Mouse (Mus musculus): Measurements from ENCODE around the gene Bbc3. TPM values are rescaled to one million over a fixed set of nuclear protein-coding genes. Genes with fewer than 3 reads are reported as not detected.

Bbc3 gene
- polyA plus RNA-seq (2012; rRNA removed): 33.1 and 34.1 TPM in 2 replicates

DNA sequence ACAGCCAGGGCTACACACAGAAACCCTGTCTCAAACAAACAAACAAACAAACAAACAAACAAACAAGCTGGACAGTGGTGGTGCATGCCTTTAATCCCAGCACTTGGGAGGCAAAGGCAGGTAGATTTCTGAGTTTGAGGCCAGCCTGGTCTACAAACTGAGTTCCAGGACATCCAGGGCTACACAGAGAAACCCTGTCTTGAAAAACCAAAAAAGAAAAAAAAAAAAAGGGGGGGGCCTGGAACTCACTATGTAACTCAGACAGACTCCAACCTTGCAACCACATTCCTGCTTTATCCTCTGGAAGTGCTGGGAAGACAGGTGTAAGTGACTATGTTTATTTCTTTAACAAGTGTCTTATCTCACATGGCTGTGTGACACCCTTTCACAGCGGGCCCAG lies at the start of gene Bbc3:
TSS of gene Bbc3 (plus strand) at position 301 of the 400 bp plus-strand sequence.

DNA sequence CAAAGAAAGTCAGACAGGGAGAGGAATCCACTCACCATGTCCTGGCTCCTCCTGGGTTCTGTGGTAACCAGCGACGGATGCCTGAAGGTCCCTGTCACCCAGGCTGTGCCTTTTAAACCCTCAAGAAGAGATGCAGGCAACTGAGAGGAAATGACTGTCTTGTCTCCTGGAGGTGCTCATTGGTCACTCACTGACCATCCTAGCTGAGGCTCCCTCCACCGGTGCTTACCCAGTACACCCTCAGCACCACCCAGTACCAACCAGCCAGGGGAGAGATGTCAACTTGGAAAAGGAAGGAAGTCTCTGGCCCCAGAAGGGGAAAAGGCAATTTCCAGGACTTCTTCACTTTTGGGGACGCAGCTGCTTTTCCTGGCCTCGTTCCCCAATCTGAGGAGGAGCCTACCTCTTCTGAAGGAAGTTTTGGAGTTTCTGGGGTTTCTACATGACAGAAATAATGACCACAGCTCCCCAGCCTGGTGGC lies 49.0 kb upstream of the Bbc3 start, which contains the start of gene C5ar1:
TSS of gene C5ar1 (minus strand) at position 431 of the 481 bp plus-strand sequence.

DNA sequence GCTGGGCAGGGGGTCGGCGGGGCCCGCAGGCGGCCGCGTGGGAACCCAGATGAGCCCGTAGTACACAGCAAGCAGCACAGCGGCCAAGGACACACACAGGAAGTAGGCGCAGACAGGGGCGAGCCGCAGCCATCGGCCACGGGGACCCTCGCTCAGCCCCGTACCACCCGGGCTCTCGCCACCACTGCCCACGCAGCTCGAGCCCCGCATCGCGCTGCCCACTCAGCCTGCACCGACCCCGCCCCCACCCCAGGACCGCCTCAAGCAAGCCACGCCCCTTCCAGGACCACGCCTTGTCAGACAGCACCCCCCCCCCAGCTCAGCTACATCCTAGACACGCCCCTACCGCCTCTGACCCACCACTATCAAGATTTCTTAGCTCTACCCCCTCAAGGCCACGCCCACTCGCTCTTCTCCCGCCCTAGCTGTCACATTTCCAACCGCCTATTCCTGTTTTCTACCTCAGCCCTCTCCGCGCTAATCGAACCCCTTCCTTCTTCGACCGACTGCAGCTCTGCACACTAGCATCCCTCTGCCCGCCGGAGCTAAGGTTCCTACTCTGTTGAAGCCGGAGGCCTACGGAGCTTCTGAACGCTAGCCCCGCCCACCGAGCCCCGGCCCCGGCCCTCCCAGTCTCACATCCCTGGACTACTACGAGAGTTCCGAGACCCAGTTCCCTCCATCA lies 35.0 kb upstream of the Bbc3 start, which contains the start of gene Inafm1:
TSS of gene Inafm1 (minus strand) at position 537 of the 685 bp plus-strand sequence.

DNA sequence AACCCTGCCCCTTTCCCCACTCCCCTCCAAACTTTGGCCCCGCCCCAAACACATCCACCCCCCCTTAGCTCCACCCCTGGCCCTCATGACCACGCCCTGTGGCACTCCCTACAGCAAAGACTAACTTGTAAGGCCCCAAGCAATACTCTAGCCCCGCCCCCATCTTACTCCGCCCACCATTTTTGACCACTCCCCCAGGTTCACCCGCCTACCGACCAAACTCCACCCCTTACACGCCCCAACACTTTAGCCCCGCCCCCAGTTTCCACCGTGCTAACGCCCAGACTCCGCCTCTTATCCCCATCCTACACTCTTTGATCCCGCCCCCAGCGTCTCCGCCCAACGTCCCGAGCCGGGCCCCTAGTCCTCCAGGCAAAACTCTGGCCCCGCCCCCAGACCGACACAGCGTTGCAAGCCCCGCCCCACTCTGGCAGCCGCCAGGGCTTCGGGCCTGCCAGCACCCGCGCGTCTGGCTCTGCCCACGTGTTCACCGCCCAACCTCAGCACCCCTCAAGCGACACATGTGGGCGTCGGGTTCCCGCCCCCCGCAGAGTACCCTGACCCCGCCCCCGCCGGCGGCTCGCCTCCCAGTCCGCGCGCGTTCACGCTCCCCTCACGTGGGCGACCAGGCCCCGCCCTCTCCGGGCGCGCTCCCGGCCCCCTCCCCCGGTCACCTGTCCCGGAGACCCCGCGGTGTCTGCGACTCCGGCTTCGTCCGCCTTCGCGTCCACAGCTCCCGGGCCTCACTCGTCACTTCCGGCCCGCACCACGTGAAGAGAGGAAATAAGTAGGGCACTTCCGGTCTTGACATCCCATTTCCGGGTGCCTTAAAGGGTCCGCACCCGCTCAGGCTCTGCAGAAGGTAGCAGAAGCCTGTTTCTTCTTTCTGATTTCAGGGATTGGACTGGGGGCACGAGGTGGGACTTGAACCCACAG lies 21.9 kb upstream of the Bbc3 start, which contains the start of gene Ccdc9:
TSS of gene Ccdc9 (minus strand) at position 770 of the 936 bp plus-strand sequence.

Other genes starting within 250 kb of the Bbc3 start
- 0.05 TPM in 1 of 2 replicates, not detected in the other for gene Zfp541, start 246.6 kb upstream of the Bbc3 start, polyA plus RNA-seq (2012; rRNA removed)
- 173 and 226 TPM in 2 replicates for gene Napa, start 209.9 kb upstream of the Bbc3 start, polyA plus RNA-seq (2012; rRNA removed)
- 32.0 and 39.2 TPM in 2 replicates for gene Kptn, start 188.5 kb upstream of the Bbc3 start, polyA plus RNA-seq (2012; rRNA removed)
- gene Slc8a2, start 178.6 kb upstream of the Bbc3 start, polyA plus RNA-seq (2012; rRNA removed): 4.7 and 4.8 TPM in 2 replicates
- gene Meis3, start 133.3 kb upstream of the Bbc3 start, polyA plus RNA-seq (2012; rRNA removed): 31.7 and 39.9 TPM in 2 replicates
- gene Dhx34, start 86.4 kb upstream of the Bbc3 start, polyA plus RNA-seq (2012; rRNA removed): 38.2 and 46.5 TPM in 2 replicates
- 0.50 and 0.75 TPM in 2 replicates for gene C5ar2, start 64.2 kb upstream of the Bbc3 start, polyA plus RNA-seq (2012; rRNA removed)
- 15.0 and 18.4 TPM in 2 replicates for gene C5ar1, start 48.9 kb upstream of the Bbc3 start, polyA plus RNA-seq (2012; rRNA removed)
- 131 and 153 TPM in 2 replicates for gene Inafm1, start 34.8 kb upstream of the Bbc3 start, polyA plus RNA-seq (2012; rRNA removed)
- gene Ccdc9, start 21.6 kb upstream of the Bbc3 start, polyA plus RNA-seq (2012; rRNA removed): 51.1 and 51.3 TPM in 2 replicates
- gene Sae1, start 79.4 kb downstream of the Bbc3 start, polyA plus RNA-seq (2012; rRNA removed): 25.3 and 26.1 TPM in 2 replicates
- gene Zc3h4, start 92.5 kb downstream of the Bbc3 start, polyA plus RNA-seq (2012; rRNA removed): 37.3 and 41.9 TPM in 2 replicates
- gene Tmem160, start 144.4 kb downstream of the Bbc3 start, polyA plus RNA-seq (2012; rRNA removed): 151 and 215 TPM in 2 replicates
- 0.07 TPM in 1 of 2 replicates, not detected in the other for gene Npas1, start 169.3 kb downstream of the Bbc3 start, polyA plus RNA-seq (2012; rRNA removed)

Measured in colon, adult 2 months (tissue).